Mouse (Mus musculus): ENCODE measurements around the gene Wipf1. TPM values are rescaled to one million over a fixed set of nuclear protein-coding genes. Genes with fewer than 3 reads are reported as not detected.

Wipf1 gene
- polyA plus RNA-seq, 1 experiment from 2014 or later, result 10.3 TPM

DNA sequence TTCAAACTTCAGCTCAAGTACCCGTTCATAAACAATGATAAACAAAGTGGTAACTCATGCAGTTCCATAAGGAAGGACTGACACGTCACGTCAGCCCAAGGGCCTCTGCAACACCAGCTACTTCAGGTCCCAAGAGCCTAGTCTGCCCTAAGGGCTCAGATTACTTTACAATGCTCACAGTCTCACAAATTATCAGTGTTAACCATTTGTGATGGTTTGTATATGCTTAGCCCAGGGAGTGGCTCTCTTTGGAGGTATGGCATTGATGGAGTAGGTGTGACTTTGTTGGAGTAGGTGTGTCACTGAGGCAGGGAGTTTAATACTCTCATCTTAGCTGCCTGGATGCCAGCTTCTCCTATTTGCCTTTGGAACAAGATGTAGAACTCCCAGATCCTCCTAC, 32.0 kb downstream of the Wipf1 start:
- peak overlapping the region; percentile 78 for H3K27ac ChIP-seq (ENCODE audit: low read depth, low read length)
- no peak overlapping the region for H3K4me3 ChIP-seq (ENCODE audit: low read depth, low read length)
- TF ChIP-seq CTCF (IDR thresholded peaks at IDR 0.05; ENCODE audit: low read depth), result no peak
- H3K4me1 ChIP-seq (replicated peaks; ENCODE audit: control insufficient read depth, insufficient read depth, low read length), result peaks cover 8% of the 10 kb centered on the region
- 33% methylated on average over 3 of the region's 3 CpGs for WGBS
- 0 out of 2 replicates have a peak, but pooled peaks cover 3% of the 10 kb centered on the region for H3K36me3 ChIP-seq (ENCODE audit: control insufficient read depth, insufficient read depth)
- no peak overlapping the region for H3K4me2 ChIP-seq (replicated peaks; ENCODE audit: low read depth)
- H3K27me3 ChIP-seq (replicated peaks; ENCODE audit: control insufficient read depth, insufficient read depth, low read length), result no peaks in the 10 kb centered on the region
- no peak overlapping the region for H3K9ac ChIP-seq (ENCODE audit: low read depth, low read length)
- peak; percentile 63 for ATAC-seq
- no peaks in the 10 kb centered on the region for H3K9me3 ChIP-seq (ENCODE audit: control insufficient read depth)

DNA sequence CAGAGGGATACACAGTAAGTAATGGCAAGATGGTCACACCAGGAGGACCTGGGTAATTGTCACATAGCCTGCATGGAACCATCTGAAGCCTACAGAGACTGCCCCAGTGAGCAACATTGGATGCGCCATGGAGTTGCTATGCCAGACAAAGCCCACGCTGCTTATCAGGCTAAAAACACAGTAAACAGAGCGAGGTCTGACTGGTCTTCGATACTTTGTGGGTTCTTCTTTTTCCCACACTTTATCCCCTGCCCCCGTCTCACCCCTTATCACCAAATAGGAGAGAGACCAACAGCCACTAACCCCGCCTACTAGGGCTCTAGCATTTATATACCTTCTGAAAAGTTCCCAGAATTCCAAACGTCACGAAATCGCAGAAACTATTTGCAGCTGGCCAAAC, 32.6 kb downstream of the Wipf1 start:
- Histone ChIP-seq H3K9me3 (ENCODE audit: control insufficient read depth) (no peaks in the 10 kb centered on the region), H3K36me3 (ENCODE audit: control insufficient read depth, insufficient read depth) (0 out of 2 replicates have a peak, but pooled peaks cover 3% of the 10 kb centered on the region), H3K4me2 (replicated peaks; ENCODE audit: low read depth) (no peak overlapping the region), H3K27me3 (replicated peaks; ENCODE audit: control insufficient read depth, insufficient read depth, low read length) (no peaks in the 10 kb centered on the region), H3K4me3 (ENCODE audit: low read depth, low read length) (no peak overlapping the region), H3K4me1 (replicated peaks; ENCODE audit: control insufficient read depth, insufficient read depth, low read length) (peaks cover 8% of the 10 kb centered on the region), H3K9ac (ENCODE audit: low read depth, low read length) (no peak overlapping the region), H3K27ac (ENCODE audit: low read depth, low read length) (peak overlapping the region; percentile 78)
- 81% methylated on average over 9 of the region's 9 CpGs for whole genome bisulfite sequencing
- no peak for TF ChIP-seq CTCF (IDR thresholded peaks at IDR 0.05; ENCODE audit: low read depth)
- no peak for ATAC-seq

DNA sequence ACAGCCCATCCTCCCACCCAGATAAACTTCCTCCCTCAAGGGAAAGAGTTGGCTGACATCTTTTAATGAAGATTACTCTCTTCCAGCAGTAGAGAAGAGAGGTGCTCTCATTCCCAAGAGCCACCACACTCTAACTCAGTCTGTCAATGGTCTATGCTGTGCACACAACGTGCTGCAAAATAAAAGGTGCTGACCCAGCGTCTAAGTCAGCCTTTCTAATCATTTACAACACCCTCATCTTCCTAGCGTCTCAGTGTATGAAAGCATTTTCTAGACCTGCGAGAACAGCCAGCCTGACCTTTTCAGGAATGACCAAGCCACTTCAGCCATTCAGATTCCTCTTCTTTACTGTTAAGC, 33.2 kb downstream of the Wipf1 start:
- H3K9me3 ChIP-seq (ENCODE audit: control insufficient read depth), result no peaks in the 10 kb centered on the region
- ATAC-seq, result peak; percentile 15; the same call in 1 of the 2 replicates

DNA sequence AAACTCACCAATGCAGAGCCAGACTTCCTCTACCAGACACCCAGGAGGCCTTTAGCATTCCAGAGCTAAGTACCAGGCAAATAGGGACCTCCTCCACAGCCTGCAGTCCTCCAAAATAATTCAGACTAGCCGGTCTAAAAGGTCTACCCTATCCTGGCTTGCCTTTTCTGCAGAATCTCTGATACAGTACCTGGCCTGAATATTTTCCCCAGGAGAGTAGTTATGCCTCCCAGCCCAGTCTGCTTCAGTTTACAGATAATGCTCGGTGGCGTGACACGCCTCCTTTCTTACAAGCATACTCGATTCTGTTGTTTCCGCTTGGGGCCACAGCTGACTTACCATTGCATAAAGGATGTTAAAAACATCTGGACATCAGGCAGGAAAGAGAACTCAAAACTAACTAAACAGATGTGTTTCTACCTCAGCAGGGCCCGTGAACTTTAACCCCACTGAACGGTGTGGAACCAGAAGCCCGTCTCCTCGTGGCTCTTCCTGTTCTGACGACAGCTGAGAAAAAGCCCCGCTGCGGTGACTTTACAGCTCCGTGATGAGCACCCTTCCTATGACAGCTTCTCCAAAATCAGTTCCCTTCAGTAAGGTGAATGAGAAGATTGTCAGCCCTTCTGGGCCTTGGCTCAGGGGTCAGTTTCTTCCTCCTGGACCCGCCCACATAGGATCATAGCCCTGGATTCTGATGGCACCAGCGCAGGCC, 33.8 kb downstream of the Wipf1 start:
- H3K4me2 ChIP-seq (replicated peaks; ENCODE audit: low read depth), result peak overlapping the region; percentile 13; the same call in 1 of the 2 replicates
- no peaks in the 10 kb centered on the region for H3K27me3 ChIP-seq (replicated peaks; ENCODE audit: control insufficient read depth, insufficient read depth, low read length)
- H3K9ac ChIP-seq (ENCODE audit: low read depth, low read length), result no peak overlapping the region
- 0 out of 2 replicates have a peak, but pooled peaks cover 3% of the 10 kb centered on the region for H3K36me3 ChIP-seq (ENCODE audit: control insufficient read depth, insufficient read depth)
- H3K9me3 ChIP-seq (ENCODE audit: control insufficient read depth), result no peaks in the 10 kb centered on the region
- H3K27ac ChIP-seq (ENCODE audit: low read depth, low read length), result peak overlapping the region; percentile 78
- peak; percentile 36 for ATAC-seq
- TF ChIP-seq CTCF (IDR thresholded peaks at IDR 0.05; ENCODE audit: low read depth), result peak; percentile 14; the same call in 1 of the 2 replicates
- H3K4me1 ChIP-seq (replicated peaks; ENCODE audit: control insufficient read depth, insufficient read depth, low read length), result peaks cover 11% of the 10 kb centered on the region
- WGBS, result 21% methylated on average over 16 of the region's 16 CpGs
- no peak overlapping the region for H3K4me3 ChIP-seq (ENCODE audit: low read depth, low read length)

More for the DNA sequence above, 33.2 kb downstream of the Wipf1 start:
- Histone ChIP-seq H3K36me3 (ENCODE audit: control insufficient read depth, insufficient read depth) (0 out of 2 replicates have a peak, but pooled peaks cover 3% of the 10 kb centered on the region), H3K27ac (ENCODE audit: low read depth, low read length) (peak overlapping the region; percentile 78), H3K4me3 (ENCODE audit: low read depth, low read length) (no peak overlapping the region), H3K27me3 (replicated peaks; ENCODE audit: control insufficient read depth, insufficient read depth, low read length) (no peaks in the 10 kb centered on the region), H3K4me2 (replicated peaks; ENCODE audit: low read depth) (peak overlapping the region; percentile 13; the same call in 1 of the 2 replicates), H3K4me1 (replicated peaks; ENCODE audit: control insufficient read depth, insufficient read depth, low read length) (peaks cover 11% of the 10 kb centered on the region), H3K9ac (ENCODE audit: low read depth, low read length) (no peak overlapping the region)
- TF ChIP-seq CTCF (IDR thresholded peaks at IDR 0.05; ENCODE audit: low read depth), result no peak
- WGBS, result 23% methylated on average over 4 of the region's 4 CpGs

DNA sequence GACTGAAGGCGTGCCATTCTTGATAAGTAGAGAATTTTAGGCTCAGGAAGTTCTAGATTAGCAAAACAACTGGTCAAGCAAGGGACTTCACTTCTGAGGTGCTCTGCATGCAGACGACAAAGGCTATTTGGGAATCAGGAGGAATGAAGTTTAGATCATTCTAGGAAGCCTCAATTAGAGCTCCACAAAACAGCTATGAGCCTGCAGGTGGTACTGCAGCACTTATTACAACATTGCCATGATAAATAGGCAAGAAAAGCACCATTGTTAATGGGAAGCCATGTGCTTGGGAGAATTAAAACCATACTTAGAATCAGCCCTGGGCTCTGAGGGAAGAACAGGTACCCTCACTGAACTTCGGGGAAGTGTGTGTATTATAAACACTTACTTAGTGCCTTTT, 36.0 kb downstream of the Wipf1 start:
- Histone ChIP-seq H3K4me1 (replicated peaks; ENCODE audit: control insufficient read depth, insufficient read depth, low read length) (peaks cover 11% of the 10 kb centered on the region), H3K4me2 (replicated peaks; ENCODE audit: low read depth) (no peak overlapping the region), H3K9ac (ENCODE audit: low read depth, low read length) (no peak overlapping the region), H3K27me3 (replicated peaks; ENCODE audit: control insufficient read depth, insufficient read depth, low read length) (no peaks in the 10 kb centered on the region), H3K4me3 (ENCODE audit: low read depth, low read length) (no peak overlapping the region), H3K9me3 (ENCODE audit: control insufficient read depth) (no peaks in the 10 kb centered on the region), H3K27ac (ENCODE audit: low read depth, low read length) (no peak overlapping the region), H3K36me3 (ENCODE audit: control insufficient read depth, insufficient read depth) (0 out of 2 replicates have a peak, but pooled peaks cover 3% of the 10 kb centered on the region)
- peak; percentile 33 for TF ChIP-seq CTCF (IDR thresholded peaks at IDR 0.05; ENCODE audit: low read depth)
- 54% methylated on average over 3 of the region's 3 CpGs for WGBS
- ATAC-seq, result no peak

DNA sequence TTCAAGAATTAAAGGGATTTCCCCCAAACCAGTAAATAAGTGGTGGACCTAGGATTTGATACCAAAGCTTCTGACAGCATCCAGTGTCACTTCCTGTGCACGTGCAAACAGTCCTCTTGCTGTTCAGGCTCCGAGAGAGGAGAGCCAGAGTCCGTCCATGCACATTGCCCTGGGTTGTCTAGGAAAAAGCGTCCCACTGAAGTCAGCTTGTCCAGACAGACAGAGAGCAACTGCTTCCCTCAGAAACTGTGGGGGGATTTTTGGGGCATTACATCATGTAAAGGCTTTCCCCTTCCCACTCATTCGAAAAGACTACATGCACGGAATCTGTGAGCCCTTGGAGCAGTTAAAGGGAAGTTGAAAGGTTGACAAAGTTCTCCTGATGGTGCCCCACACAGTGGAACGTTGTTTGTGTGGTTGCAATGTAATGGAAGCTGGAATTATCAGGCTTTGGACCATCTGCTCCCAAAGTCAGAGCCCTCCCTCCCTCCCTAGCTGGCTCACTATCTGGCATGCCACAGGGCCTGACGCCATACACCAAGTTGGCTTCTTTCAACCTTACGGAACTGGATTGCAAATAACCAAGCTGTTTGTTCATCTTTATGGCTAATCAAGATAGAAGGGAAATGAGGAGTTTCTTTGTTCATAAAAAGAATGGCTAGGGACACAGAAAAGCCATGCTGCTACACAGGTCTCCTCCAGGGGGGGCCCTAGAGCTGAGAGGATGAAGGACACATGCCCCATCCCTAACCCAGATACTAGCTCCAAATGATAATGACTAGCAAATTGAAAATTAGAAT, 37.9 kb downstream of the Wipf1 start:
- 38% methylated on average over 9 of the region's 9 CpGs for WGBS
- ATAC-seq, result peak; percentile 52
- Histone ChIP-seq H3K9ac (ENCODE audit: low read depth, low read length) (no peak overlapping the region), H3K4me1 (replicated peaks; ENCODE audit: control insufficient read depth, insufficient read depth, low read length) (peaks cover 11% of the 10 kb centered on the region), H3K4me2 (replicated peaks; ENCODE audit: low read depth) (no peak overlapping the region), H3K4me3 (ENCODE audit: low read depth, low read length) (no peak overlapping the region), H3K36me3 (ENCODE audit: control insufficient read depth, insufficient read depth) (no peaks in the 10 kb centered on the region), H3K27me3 (replicated peaks; ENCODE audit: control insufficient read depth, insufficient read depth, low read length) (no peaks in the 10 kb centered on the region), H3K27ac (ENCODE audit: low read depth, low read length) (no peak overlapping the region), H3K9me3 (ENCODE audit: control insufficient read depth) (no peaks in the 10 kb centered on the region)
- peak; percentile 82 for TF ChIP-seq CTCF (IDR thresholded peaks at IDR 0.05; ENCODE audit: low read depth)
